ENCODE assay signal across 25 mouse cellular contexts in the genomic region with DNA sequence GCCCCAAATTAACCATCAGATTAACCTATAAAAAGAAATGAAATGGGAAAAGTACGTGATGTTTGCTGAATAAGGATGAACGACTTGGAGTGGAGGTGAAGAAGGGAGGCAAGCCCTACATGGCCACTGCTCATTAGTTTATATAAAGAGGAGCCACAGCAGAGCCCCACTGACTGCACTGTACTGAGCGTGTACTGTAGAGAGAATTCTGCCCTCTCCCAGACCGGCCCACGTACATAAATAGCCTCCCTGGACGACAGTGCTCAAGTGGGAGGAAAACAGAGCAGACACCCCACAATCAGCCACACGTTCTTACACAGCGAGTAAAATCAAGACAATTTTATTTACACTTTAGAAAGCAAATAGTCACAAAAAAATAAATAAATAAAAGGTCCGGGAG. TPM values are rescaled to one million over a fixed set of nuclear protein-coding genes. Genes with fewer than 3 reads are reported as not detected.
"Had no signal": no experiment of that assay in that cellular context is flagged by ENCODE, and none has a peak within 500 bp of the region (broad histone marks: within the 10 kb centered on the region; RNA-seq: fewer than 3 reads in every experiment).

No protein-coding gene starts in this region.

- H3K9me3 ChIP-seq: kidney, embryonic 15.5 days; limb, embryonic 10.5 days; limb, embryonic 13.5 days; liver, embryonic 12.5 days; liver, embryonic 15.5 days; lung, embryonic 15.5 days; megakaryocyte, embryonic 14.5 days; midbrain, embryonic 10.5 days; midbrain, embryonic 13.5 days; neural tube, embryonic 13.5 days; stomach, embryonic 15.5 days had no signal

- ATAC-seq: liver, embryonic 12.5 days; midbrain, embryonic 13.5 days; midbrain, embryonic 16.5 days had no signal

- H3K9ac ChIP-seq: kidney, embryonic 15.5 days; limb, embryonic 13.5 days; liver, embryonic 12.5 days; liver, embryonic 15.5 days; lung, embryonic 15.5 days; midbrain, embryonic 13.5 days; neural tube, embryonic 13.5 days; stomach, embryonic 15.5 days had no signal

- H3K27me3 ChIP-seq: kidney, embryonic 15.5 days; limb, embryonic 13.5 days; liver, embryonic 15.5 days; lung, embryonic 15.5 days; midbrain, embryonic 13.5 days; neural tube, embryonic 13.5 days; stomach, embryonic 15.5 days had no signal

- H3K36me3 ChIP-seq: kidney, embryonic 15.5 days; limb, embryonic 13.5 days; liver, embryonic 12.5 days; liver, embryonic 15.5 days; lung, embryonic 15.5 days; midbrain, embryonic 10.5 days; midbrain, embryonic 13.5 days; neural tube, embryonic 13.5 days; stomach, embryonic 15.5 days had no signal

- H3K4me1 ChIP-seq: limb, embryonic 10.5 days; limb, embryonic 13.5 days; liver, embryonic 12.5 days; liver, embryonic 15.5 days; megakaryocyte, embryonic 14.5 days; midbrain, embryonic 10.5 days; midbrain, embryonic 13.5 days; neural tube, embryonic 13.5 days; stomach, embryonic 15.5 days had no signal

- H3K27ac ChIP-seq: kidney, embryonic 15.5 days; limb, embryonic 10.5 days; limb, embryonic 13.5 days; liver, embryonic 12.5 days; liver, embryonic 15.5 days; lung, embryonic 15.5 days; midbrain, embryonic 10.5 days; midbrain, embryonic 13.5 days; neural tube, embryonic 13.5 days; stomach, embryonic 15.5 days had no signal

- H3K4me3 ChIP-seq: kidney, embryonic 15.5 days; limb, embryonic 10.5 days; limb, embryonic 13.5 days; liver, embryonic 12.5 days; liver, embryonic 15.5 days; lung, embryonic 15.5 days; megakaryocyte, embryonic 14.5 days; midbrain, embryonic 10.5 days; midbrain, embryonic 13.5 days; myocyte; neural tube, embryonic 13.5 days; stomach, embryonic 15.5 days had no signal

- DNase-seq: kidney, postnatal 14 days; kidney, postnatal 4 days; liver; lung, adult 18-20 months; lung, postnatal 10 days; lung, postnatal 36 days; retina, postnatal 1 day; right cerebral cortex, postnatal 25 days; spleen, adult 18-20 months; thymus, postnatal 25 days had no signal

- H3K4me2 ChIP-seq: kidney, embryonic 15.5 days; limb, embryonic 13.5 days; liver, embryonic 12.5 days; liver, embryonic 15.5 days; lung, embryonic 15.5 days; midbrain, embryonic 13.5 days; neural tube, embryonic 13.5 days; stomach, embryonic 15.5 days had no signal

RNA-seq across cellular contexts. Expression of a gene that starts 23.8 kb away (rescaled TPM):
- total RNA-seq: monocyte, adult 5-6 weeks; neutrophil, adult 5-6 weeks had no signal
- polyA plus RNA-seq: liver, embryonic 12.5 days; midbrain, embryonic 10.5 days had no signal
